ENCODE assay signal across 14 mouse cellular contexts in genomic region chr9:14382256-14382791, GRCm38 (mm10). TPM values are rescaled to one million over a fixed set of nuclear protein-coding genes. Genes with fewer than 3 reads are reported as not detected.
DNase-seq lines count a peak whose midpoint lies in the region; ATAC-seq and TF ChIP-seq lines count a peak whose summit lies in the region.
"Had no signal": no experiment of that assay in that cellular context is flagged by ENCODE, and none has a peak within 500 bp of the region (broad histone marks: within the 10 kb centered on the region; RNA-seq: fewer than 3 reads in every experiment).

No protein-coding gene starts in this region.

- H3K9ac ChIP-seq in kidney, postnatal 0 days (ENCODE audit: low read depth, low read length): no peak overlapping the region
- no peak overlapping the region for H3K9ac ChIP-seq in intestine, postnatal 0 days (ENCODE audit: low read depth, low read length)

- H3K4me3 ChIP-seq in kidney, postnatal 0 days (replicated peaks; ENCODE audit: low read depth, low read length): no peak overlapping the region
- no peak overlapping the region for H3K4me3 ChIP-seq in intestine, postnatal 0 days (ENCODE audit: low read depth, low read length)

- peak; percentile 74 for DNase-seq in heart, adult 11 months
- no peak for DNase-seq in heart, adult 8-10 months (ENCODE audit: low spot score)
- no peak for DNase-seq in kidney, postnatal 0 days (ENCODE audit: low spot score)
- DNase-seq in kidney, postnatal 14 days: no peak
- DNase-seq in frontal cortex, postnatal 14 days (ENCODE audit: low spot score in 2 of 2): no peak
- DNase-seq in adrenal gland, postnatal 10 days: no peak
- DNase-seq: B cell, adult 2 months; gastrocnemius, postnatal 10 days had no signal

- H3K27ac ChIP-seq in kidney, postnatal 0 days: no peak overlapping the region; the same call in 1 of the 2 replicates
- 0 out of 2 replicates have a peak overlapping the region, but pooled peaks have one; percentile 90 for H3K27ac ChIP-seq in intestine, postnatal 0 days (ENCODE audit: low read depth, low read length)
- H3K27ac ChIP-seq: embryonic facial prominence, embryonic 10.5 days; forebrain, embryonic 12.5 days had no signal

- no peak for TF ChIP-seq CTCF in kidney, postnatal 0 days (IDR thresholded peaks at IDR 0.05; ENCODE audit: low read depth)
- TF ChIP-seq CTCF in intestine, postnatal 0 days (IDR thresholded peaks at IDR 0.05; ENCODE audit: low read depth): no peak

- H3K36me3 ChIP-seq in kidney, postnatal 0 days (ENCODE audit: insufficient read depth, low read length): no peaks in the 10 kb centered on the region
- no peaks in the 10 kb centered on the region for H3K36me3 ChIP-seq in intestine, postnatal 0 days (ENCODE audit: control insufficient read depth, insufficient read depth)
- H3K36me3 ChIP-seq: embryonic facial prominence, embryonic 10.5 days; forebrain, embryonic 12.5 days had no signal

- no peaks in the 10 kb centered on the region; the same call in 1 of the 2 replicates for H3K4me1 ChIP-seq in kidney, postnatal 0 days (replicated peaks; ENCODE audit: insufficient read depth, low read length)
- peaks cover 13% of the 10 kb centered on the region; the same call in 1 of the 2 replicates for H3K4me1 ChIP-seq in intestine, postnatal 0 days (replicated peaks; ENCODE audit: control insufficient read depth, insufficient read depth, low read length)

- whole genome bisulfite sequencing in kidney, postnatal 0 days: 76% methylated on average over 5 of the region's 5 CpGs
- WGBS in intestine, postnatal 0 days: 72% methylated on average over 5 of the region's 5 CpGs

- no peaks in the 10 kb centered on the region for H3K27me3 ChIP-seq in kidney, postnatal 0 days (ENCODE audit: insufficient read depth, low read length)
- H3K27me3 ChIP-seq in intestine, postnatal 0 days (replicated peaks; ENCODE audit: control insufficient read depth, insufficient read depth, low read length): no peaks in the 10 kb centered on the region

- peak overlapping the region; percentile 94; the same call in 1 of the 2 replicates for H3K4me2 ChIP-seq in kidney, postnatal 0 days (ENCODE audit: low read length)
- no peak overlapping the region for H3K4me2 ChIP-seq in intestine, postnatal 0 days (replicated peaks; ENCODE audit: low read depth)

- no peaks in the 10 kb centered on the region for H3K9me3 ChIP-seq in kidney, postnatal 0 days (replicated peaks; ENCODE audit: low read length)
- no peaks in the 10 kb centered on the region for H3K9me3 ChIP-seq in intestine, postnatal 0 days (ENCODE audit: control insufficient read depth)
- H3K9me3 ChIP-seq: embryonic facial prominence, embryonic 10.5 days; forebrain, embryonic 12.5 days; G1E had no signal

- ATAC-seq in kidney, postnatal 0 days (replicated peaks; ENCODE audit: low FRiP score, low read depth): no peak
- ATAC-seq in intestine, postnatal 0 days: no peak
- 0 out of 2 replicates have a peak, but pooled peaks have one; percentile 25 for ATAC-seq in megakaryocyte-erythroid progenitor cell, adult 5-6 weeks (replicated peaks; ENCODE audit: low FRiP score, low TSS enrichment, poor library complexity, severe bottlenecking)
- ATAC-seq: inflammation-experienced regulatory T-cells, adult 6 months had no signal

RNA-seq across cellular contexts. Expression of gene Endod1, which starts 1.0 kb away (rescaled TPM):
- total RNA-seq in heart, adult 8-10 months (2022): 1 to 10 TPM; 6.2 to 7.6 (median 7.1) TPM
- 18.3 and 19.3 TPM in 2 replicates for polyA plus RNA-seq in kidney, postnatal 0 days (2015; fragmentation: Nextera tagmentation; extraction: Ambion mirVana)
- polyA plus RNA-seq in intestine, postnatal 0 days (2015; fragmentation: Nextera tagmentation; extraction: Ambion mirVana): 36.8 and 39.0 TPM in 2 replicates
- total RNA-seq in megakaryocyte-erythroid progenitor cell, adult 5-6 weeks (2014; fragmentation: Nextera tagmentation): 28.0 and 34.4 TPM in 2 replicates
- total RNA-seq in megakaryocyte-erythroid progenitor cell, adult 5-6 weeks (2017): 22.9 and 31.4 TPM in 2 replicates
- 10 to 100 TPM; 13.6 to 15.8 TPM for total RNA-seq in adrenal gland, postnatal 10 days (2021)
